Mouse (Mus musculus): ENCODE measurements around the gene Fgfr2. TPM values are rescaled to one million over a fixed set of nuclear protein-coding genes. Genes with fewer than 3 reads are reported as not detected.

Gene Fgfr2
- total RNA-seq, 1 experiment: 37.5 TPM

DNA sequence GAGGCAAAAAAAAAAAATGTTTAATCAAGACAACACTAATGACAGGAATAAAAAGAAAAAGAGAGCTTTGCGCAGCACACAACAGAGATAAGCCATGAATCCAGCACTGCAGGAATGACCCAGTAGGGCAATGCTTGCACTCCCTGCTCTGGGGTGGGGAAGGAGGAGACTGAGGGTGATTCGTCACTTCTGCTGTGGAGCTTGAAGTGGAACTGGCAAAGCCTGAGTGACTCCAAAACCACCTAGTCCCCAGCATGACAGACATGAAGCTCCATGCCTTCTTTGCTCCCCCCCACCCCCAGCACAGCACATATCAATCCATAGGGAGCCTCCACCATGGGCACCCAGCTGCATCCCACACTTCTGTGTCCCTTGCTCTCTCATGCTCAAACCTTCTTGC lies 753.4 kb downstream of the Fgfr2 start:
- Histone ChIP-seq H3K4me1 (ENCODE audit: control insufficient read depth in 2 of 2, insufficient read depth in 2 of 2, low read length in 2 of 2, poor library complexity in 1 of 2) (peaks cover 0 to 4% of the 10 kb centered on the region in 2 experiments; a peak in 1 of 4 replicates), H3K36me3 (ENCODE audit: control insufficient read depth, insufficient read depth, low read length, poor library complexity, severe bottlenecking) (no peaks in the 10 kb centered on the region), H3K9me3 (ENCODE audit: control insufficient read depth, insufficient read depth, low read depth, low read length) (no peaks in the 10 kb centered on the region), H3K9ac (ENCODE audit: insufficient read depth, low read depth, low read length, poor library complexity, severe bottlenecking) (no peak overlapping the region), H3K4me3 (ENCODE audit: insufficient read depth in 1 of 2, low read depth in 1 of 2, low read length in 2 of 2, poor library complexity in 1 of 2, severe bottlenecking in 1 of 2) (no peak overlapping the region), H3K27ac (ENCODE audit: insufficient read depth, low read depth, low read length, poor library complexity, severe bottlenecking) (no peak overlapping the region)
- TF ChIP-seq CHD2 (IDR thresholded peaks at IDR 0.05; ENCODE audit: low read depth, low read length) (no peak), ZNF384 (IDR thresholded peaks at IDR 0.05; ENCODE audit: low read depth, low read length) (no peak), HCFC1 (IDR thresholded peaks at IDR 0.05; ENCODE audit: borderline replicate concordance, insufficient read depth, low read length) (no peak), MAFK (IDR thresholded peaks at IDR 0.05; ENCODE audit: insufficient read depth, low read depth, low read length) (no peak), ZC3H11A (IDR thresholded peaks at IDR 0.05; ENCODE audit: borderline replicate concordance, low read depth, low read length) (no peak)
- in situ Hi-C loops (cut with MboI; ENCODE audit: low sequenced_read_pairs in 2 of 2, unreplicated experiment in 2 of 2): no loop called here
- no peak for DNase-seq (ENCODE audit: low read depth, low spot score)

DNA sequence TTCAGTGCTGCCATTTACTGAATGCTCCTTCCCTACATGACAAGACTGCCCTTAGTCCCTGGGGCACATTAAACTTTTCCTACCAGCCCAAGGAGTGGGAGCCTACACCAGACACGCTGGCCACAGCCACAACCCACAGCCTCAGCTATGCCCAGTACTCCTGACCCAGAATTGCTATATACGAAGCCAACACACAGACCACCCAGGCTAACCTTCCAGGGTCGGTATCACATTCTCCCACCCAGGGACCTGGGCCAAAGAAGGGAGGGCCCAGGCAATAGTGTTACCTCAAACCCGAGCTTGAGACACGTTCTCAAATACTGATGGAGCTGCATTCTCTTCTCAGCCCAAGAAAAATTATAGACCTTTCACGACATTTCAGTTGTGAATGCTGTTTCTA lies 754.3 kb downstream of the Fgfr2 start:
- in situ Hi-C loops (cut with MboI; ENCODE audit: low sequenced_read_pairs in 2 of 2, unreplicated experiment in 2 of 2): no loop called here
- Histone ChIP-seq H3K27ac (ENCODE audit: insufficient read depth, low read depth, low read length, poor library complexity, severe bottlenecking) (no peak overlapping the region), H3K4me1 (ENCODE audit: control insufficient read depth in 2 of 2, insufficient read depth in 2 of 2, low read length in 2 of 2, poor library complexity in 1 of 2) (peaks cover 0 to 4% of the 10 kb centered on the region in 2 experiments; a peak in 1 of 4 replicates), H3K4me3 (ENCODE audit: insufficient read depth in 1 of 2, low read depth in 1 of 2, low read length in 2 of 2, poor library complexity in 1 of 2, severe bottlenecking in 1 of 2) (no peak overlapping the region), H3K9me3 (ENCODE audit: control insufficient read depth, insufficient read depth, low read depth, low read length) (no peaks in the 10 kb centered on the region), H3K36me3 (ENCODE audit: control insufficient read depth, insufficient read depth, low read length, poor library complexity, severe bottlenecking) (no peaks in the 10 kb centered on the region), H3K9ac (ENCODE audit: insufficient read depth, low read depth, low read length, poor library complexity, severe bottlenecking) (no peak overlapping the region)
- TF ChIP-seq MAFK (IDR thresholded peaks at IDR 0.05; ENCODE audit: insufficient read depth, low read depth, low read length) (no peak), HCFC1 (IDR thresholded peaks at IDR 0.05; ENCODE audit: borderline replicate concordance, insufficient read depth, low read length) (no peak), CHD2 (IDR thresholded peaks at IDR 0.05; ENCODE audit: low read depth, low read length) (no peak), ZC3H11A (IDR thresholded peaks at IDR 0.05; ENCODE audit: borderline replicate concordance, low read depth, low read length) (no peak), ZNF384 (IDR thresholded peaks at IDR 0.05; ENCODE audit: low read depth, low read length) (no peak)
- no peak for DNase-seq (ENCODE audit: low read depth, low spot score)

DNA sequence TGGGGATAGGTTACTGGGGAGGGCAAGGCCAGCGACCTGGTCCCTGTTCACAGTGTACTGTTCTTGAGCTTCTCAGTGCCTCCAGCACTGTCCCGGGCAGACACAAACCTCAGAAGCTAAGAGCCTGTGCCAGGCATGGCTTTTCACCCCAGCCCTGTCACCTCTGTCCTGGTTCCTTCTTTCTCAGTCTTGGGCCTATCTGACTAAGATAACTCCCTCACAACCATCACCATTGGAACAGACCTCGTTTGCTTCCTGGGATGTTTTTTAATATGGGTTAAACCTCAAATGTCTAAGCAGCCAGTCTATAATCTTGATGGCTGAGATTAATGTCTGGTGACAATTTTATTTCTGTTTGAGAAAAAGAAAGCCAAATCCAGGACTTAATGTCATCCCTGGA lies 755.8 kb downstream of the Fgfr2 start:
- in situ Hi-C loops (cut with MboI; ENCODE audit: low sequenced_read_pairs in 2 of 2, unreplicated experiment in 2 of 2): no loop called here
- DNase-seq (ENCODE audit: low read depth, low spot score): no peak
- Histone ChIP-seq H3K27ac (ENCODE audit: insufficient read depth, low read depth, low read length, poor library complexity, severe bottlenecking) (no peak overlapping the region), H3K4me1 (ENCODE audit: control insufficient read depth in 2 of 2, insufficient read depth in 2 of 2, low read length in 2 of 2, poor library complexity in 1 of 2) (no peaks in the 10 kb centered on the region), H3K9me3 (ENCODE audit: control insufficient read depth, insufficient read depth, low read depth, low read length) (no peaks in the 10 kb centered on the region), H3K36me3 (ENCODE audit: control insufficient read depth, insufficient read depth, low read length, poor library complexity, severe bottlenecking) (no peaks in the 10 kb centered on the region), H3K4me3 (ENCODE audit: insufficient read depth in 1 of 2, low read depth in 1 of 2, low read length in 2 of 2, poor library complexity in 1 of 2, severe bottlenecking in 1 of 2) (no peak overlapping the region), H3K9ac (ENCODE audit: insufficient read depth, low read depth, low read length, poor library complexity, severe bottlenecking) (no peak overlapping the region)
- TF ChIP-seq ZNF384 (IDR thresholded peaks at IDR 0.05; ENCODE audit: low read depth, low read length): no peak
- TF ChIP-seq ZC3H11A (IDR thresholded peaks at IDR 0.05; ENCODE audit: borderline replicate concordance, low read depth, low read length): no peak
- no peak for TF ChIP-seq HCFC1 (IDR thresholded peaks at IDR 0.05; ENCODE audit: borderline replicate concordance, insufficient read depth, low read length)
- no peak for TF ChIP-seq CHD2 (IDR thresholded peaks at IDR 0.05; ENCODE audit: low read depth, low read length)
- TF ChIP-seq MAFK (IDR thresholded peaks at IDR 0.05; ENCODE audit: insufficient read depth, low read depth, low read length): no peak

DNA sequence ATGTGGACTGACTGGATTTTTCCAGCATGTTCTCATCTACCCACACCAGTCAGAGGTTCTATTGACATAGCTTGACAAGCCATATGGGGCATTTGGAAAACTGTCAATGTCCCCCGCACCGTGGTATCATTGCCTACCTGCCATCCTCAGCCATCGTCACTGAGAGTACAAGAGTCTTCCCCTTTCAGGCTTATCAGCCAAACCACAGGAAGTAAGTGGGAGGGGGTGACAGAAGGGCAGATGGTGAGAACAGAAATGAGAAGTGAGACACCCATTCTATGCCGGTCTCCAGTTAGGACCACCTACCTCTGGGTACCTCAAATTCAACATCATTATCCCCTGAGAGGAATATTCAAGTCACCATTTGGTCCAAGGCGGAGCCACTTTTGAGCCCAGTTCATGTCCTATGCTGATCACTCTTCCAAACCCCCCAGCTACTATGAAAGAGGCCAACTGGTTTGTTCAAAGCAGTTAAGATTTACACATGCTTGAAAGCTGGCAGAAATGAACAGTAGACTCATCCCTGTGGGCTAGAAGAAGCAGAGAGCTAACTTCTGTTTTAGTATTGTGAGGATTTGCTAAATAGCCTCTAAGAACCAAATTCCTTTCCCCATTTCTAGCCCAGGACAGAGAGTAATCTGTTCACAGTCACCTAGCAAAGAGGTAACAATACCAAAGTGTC lies 757.3 kb downstream of the Fgfr2 start:
- Histone ChIP-seq H3K36me3 (ENCODE audit: control insufficient read depth, insufficient read depth, low read length, poor library complexity, severe bottlenecking) (no peaks in the 10 kb centered on the region), H3K9ac (ENCODE audit: insufficient read depth, low read depth, low read length, poor library complexity, severe bottlenecking) (no peak overlapping the region), H3K4me3 (ENCODE audit: insufficient read depth in 1 of 2, low read depth in 1 of 2, low read length in 2 of 2, poor library complexity in 1 of 2, severe bottlenecking in 1 of 2) (no peak overlapping the region), H3K27ac (ENCODE audit: insufficient read depth, low read depth, low read length, poor library complexity, severe bottlenecking) (no peak overlapping the region), H3K4me1 (ENCODE audit: control insufficient read depth in 2 of 2, insufficient read depth in 2 of 2, low read length in 2 of 2, poor library complexity in 1 of 2) (no peaks in the 10 kb centered on the region), H3K9me3 (ENCODE audit: control insufficient read depth, insufficient read depth, low read depth, low read length) (no peaks in the 10 kb centered on the region)
- no peak for DNase-seq (ENCODE audit: low read depth, low spot score)
- in situ Hi-C loops (cut with MboI; ENCODE audit: low sequenced_read_pairs in 2 of 2, unreplicated experiment in 2 of 2): no loop called here
- TF ChIP-seq MAFK (IDR thresholded peaks at IDR 0.05; ENCODE audit: insufficient read depth, low read depth, low read length) (no peak), HCFC1 (IDR thresholded peaks at IDR 0.05; ENCODE audit: borderline replicate concordance, insufficient read depth, low read length) (no peak), ZNF384 (IDR thresholded peaks at IDR 0.05; ENCODE audit: low read depth, low read length) (no peak), CHD2 (IDR thresholded peaks at IDR 0.05; ENCODE audit: low read depth, low read length) (no peak), ZC3H11A (IDR thresholded peaks at IDR 0.05; ENCODE audit: borderline replicate concordance, low read depth, low read length) (no peak)
